Mouse (Mus musculus): ENCODE data around the gene Odf2. TPM values are rescaled to one million over a fixed set of nuclear protein-coding genes. Genes with fewer than 3 reads are reported as not detected.

Odf2 gene
- polyA plus RNA-seq, 1 experiment from 2014 or later, result 42.4 TPM

GRCm38 (mm10) chr2:29980661-29981060 is 91.6 kb downstream of the Odf2 start:
- Histone ChIP-seq H3K27ac (no peak overlapping the region), H3K4me2 (no peak overlapping the region), H3K9ac (no peak overlapping the region), H3K27me3 (no peaks in the 10 kb centered on the region), H3K9me3 (replicated peaks) (no peaks in the 10 kb centered on the region), H3K4me3 (no peak overlapping the region), H3K4me1 (replicated peaks) (no peaks in the 10 kb centered on the region), H3K36me3 (peaks cover 83% of the 10 kb centered on the region)
- WGBS, result 87% methylated on average over 1 of the region's 1 CpGs
- ATAC-seq (replicated peaks; ENCODE audit: insufficient number of reproducible peaks, insufficient read depth, low FRiP score, low read depth), result no peak

Small RNA genes lying within 50 kb of the gene (microRNA-seq; reads per million reads assigned to microRNA genes)
- gene Mir219a-2 (not detected), gene Mir219b (not detected)

Other genes starting within 250 kb of the Odf2 start
- gene Gm13420, start 137.5 kb upstream of the Odf2 start, polyA plus RNA-seq (2015; fragmentation: Nextera tagmentation; extraction: Ambion mirVana), result not detected in 2 replicates
- not detected in 2 replicates for gene Gm13547, start 129.9 kb upstream of the Odf2 start, polyA plus RNA-seq (2015; fragmentation: Nextera tagmentation; extraction: Ambion mirVana)
- 22.9 and 28.7 TPM in 2 replicates for gene Coq4, start 101.7 kb upstream of the Odf2 start, polyA plus RNA-seq (2015; fragmentation: Nextera tagmentation; extraction: Ambion mirVana)
- gene Trub2, start 100.7 kb upstream of the Odf2 start, polyA plus RNA-seq (2015; fragmentation: Nextera tagmentation; extraction: Ambion mirVana), result 21.0 and 29.8 TPM in 2 replicates
- 9.7 and 12.6 TPM in 2 replicates for gene Slc27a4, start 86.6 kb upstream of the Odf2 start, polyA plus RNA-seq (2015; fragmentation: Nextera tagmentation; extraction: Ambion mirVana)
- 13.0 and 18.6 TPM in 2 replicates for gene Urm1, start 69.1 kb upstream of the Odf2 start, polyA plus RNA-seq (2015; fragmentation: Nextera tagmentation; extraction: Ambion mirVana)
- gene Cercam, start 20.1 kb upstream of the Odf2 start, polyA plus RNA-seq (2015; fragmentation: Nextera tagmentation; extraction: Ambion mirVana), result 17.9 and 24.4 TPM in 2 replicates
- gene Gle1, start 46.2 kb downstream of the Odf2 start, polyA plus RNA-seq (2015; fragmentation: Nextera tagmentation; extraction: Ambion mirVana), result 34.2 and 41.2 TPM in 2 replicates
- 81.7 and 104 TPM in 2 replicates for gene Sptan1, start 76.3 kb downstream of the Odf2 start, polyA plus RNA-seq (2015; fragmentation: Nextera tagmentation; extraction: Ambion mirVana)
- 18.7 and 25.0 TPM in 2 replicates for gene Wdr34, start 159.7 kb downstream of the Odf2 start, polyA plus RNA-seq (2015; fragmentation: Nextera tagmentation; extraction: Ambion mirVana)
- 194 and 206 TPM in 2 replicates for gene Set, start 168.2 kb downstream of the Odf2 start, polyA plus RNA-seq (2015; fragmentation: Nextera tagmentation; extraction: Ambion mirVana)
- 11.0 and 11.1 TPM in 2 replicates for gene Pkn3, start 188.5 kb downstream of the Odf2 start, polyA plus RNA-seq (2015; fragmentation: Nextera tagmentation; extraction: Ambion mirVana)
- gene Zdhhc12, start 204.4 kb downstream of the Odf2 start, polyA plus RNA-seq (2015; fragmentation: Nextera tagmentation; extraction: Ambion mirVana), result 25.8 and 31.3 TPM in 2 replicates
- 5.0 and 6.8 TPM in 2 replicates for gene Zer1, start 235.4 kb downstream of the Odf2 start, polyA plus RNA-seq (2015; fragmentation: Nextera tagmentation; extraction: Ambion mirVana)
- 5.6 and 6.4 TPM in 2 replicates for gene Tbc1d13, start 244.5 kb downstream of the Odf2 start, polyA plus RNA-seq (2015; fragmentation: Nextera tagmentation; extraction: Ambion mirVana)